Mouse (Mus musculus) heart, adult 8-10 months (tissue): ENCODE data around the gene Ncoa5. TPM values are rescaled to one million over a fixed set of nuclear protein-coding genes. Genes with fewer than 3 reads are reported as not detected.

Source experiments
- DNase-seq: peaks from one replicate; pipeline ENCODE4 v3.0.0; 2022; ENCODE audit warnings: low spot score
- total RNA-seq, 4 experiments: library from RNA; stranded (reverse); gene quantifications; 2 replicates each; pipeline ENCODE4 v1.2.4; 2022

Ncoa5 gene
- total RNA-seq, 4 experiments from 2014 or later: 15.2 to 18.9 (median 18.6) TPM

DNA sequence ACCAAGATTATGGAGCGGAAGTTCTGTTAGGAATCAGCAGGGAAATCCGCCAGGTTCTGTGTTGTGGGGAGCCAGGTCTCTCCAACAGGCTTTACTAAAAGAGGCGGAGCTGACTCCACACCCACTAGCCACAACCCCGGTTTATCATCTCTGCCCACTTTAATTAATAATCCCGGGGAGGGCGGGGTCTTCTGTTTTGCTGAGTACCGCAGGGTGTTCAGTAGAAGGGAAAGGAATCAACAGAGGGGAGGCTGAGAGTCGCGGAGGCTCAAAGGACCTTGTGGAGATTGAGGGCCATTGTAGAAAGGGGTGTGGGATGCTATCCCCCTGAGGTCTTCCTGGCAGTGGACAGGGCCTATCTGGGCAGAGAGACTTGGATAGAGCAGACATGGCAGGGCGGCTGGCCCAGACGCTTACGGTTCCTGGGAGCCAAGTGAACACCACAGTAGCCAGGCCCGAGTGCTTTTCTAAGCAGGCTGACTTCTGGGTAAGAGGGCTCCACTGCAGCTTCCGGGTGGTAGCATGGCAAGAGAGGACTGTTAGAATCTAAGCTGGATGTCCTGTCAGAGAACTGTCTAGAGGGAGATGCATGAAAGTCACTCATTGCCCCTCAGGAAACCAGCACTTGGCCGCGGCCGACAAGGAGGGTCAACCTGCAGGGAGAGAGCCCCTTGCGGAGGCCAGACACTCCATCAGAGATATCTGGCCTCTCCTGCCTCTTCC lies 16.3 kb upstream of the Ncoa5 start:
- DNase-seq: no peak

DNA sequence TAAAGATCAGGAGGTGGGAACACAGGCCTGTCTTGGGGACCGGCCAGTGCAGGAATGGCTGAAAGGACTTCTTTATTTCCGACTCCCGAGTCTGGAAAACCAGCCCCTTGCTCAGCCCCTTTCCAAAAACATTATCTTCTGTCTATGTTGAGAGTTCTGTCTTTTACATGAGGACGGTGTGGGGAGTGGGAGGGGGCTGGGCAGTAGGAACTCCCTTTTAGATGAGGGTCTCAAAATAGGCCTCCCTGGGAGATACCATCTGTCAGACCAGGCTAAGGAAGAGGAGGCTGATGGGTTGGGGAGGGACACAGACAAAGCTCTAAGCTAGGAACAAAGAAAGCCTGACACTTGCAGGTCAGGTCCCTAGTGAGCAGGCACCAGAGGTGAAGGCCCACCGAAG lies 14.4 kb upstream of the Ncoa5 start:
- no peak for DNase-seq

DNA sequence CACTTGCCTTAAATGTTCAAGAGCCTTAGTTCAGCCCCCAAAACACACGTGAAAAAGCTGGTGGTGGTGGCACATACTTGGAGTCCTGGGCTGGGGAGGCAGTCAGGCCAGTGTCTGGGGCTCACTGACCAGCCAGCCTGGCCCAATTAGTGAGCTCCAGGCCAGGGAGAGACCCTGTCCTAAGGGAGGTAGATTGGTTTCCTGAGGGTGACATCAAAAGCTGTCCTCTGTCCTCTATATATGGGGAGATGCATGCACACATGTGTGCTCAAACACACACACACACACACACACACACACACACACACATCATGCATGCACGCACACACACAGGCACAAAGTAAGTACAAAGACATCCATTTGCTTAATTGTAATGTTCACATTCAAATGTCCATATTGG lies 9.1 kb upstream of the Ncoa5 start:
- no peak for DNase-seq

DNA sequence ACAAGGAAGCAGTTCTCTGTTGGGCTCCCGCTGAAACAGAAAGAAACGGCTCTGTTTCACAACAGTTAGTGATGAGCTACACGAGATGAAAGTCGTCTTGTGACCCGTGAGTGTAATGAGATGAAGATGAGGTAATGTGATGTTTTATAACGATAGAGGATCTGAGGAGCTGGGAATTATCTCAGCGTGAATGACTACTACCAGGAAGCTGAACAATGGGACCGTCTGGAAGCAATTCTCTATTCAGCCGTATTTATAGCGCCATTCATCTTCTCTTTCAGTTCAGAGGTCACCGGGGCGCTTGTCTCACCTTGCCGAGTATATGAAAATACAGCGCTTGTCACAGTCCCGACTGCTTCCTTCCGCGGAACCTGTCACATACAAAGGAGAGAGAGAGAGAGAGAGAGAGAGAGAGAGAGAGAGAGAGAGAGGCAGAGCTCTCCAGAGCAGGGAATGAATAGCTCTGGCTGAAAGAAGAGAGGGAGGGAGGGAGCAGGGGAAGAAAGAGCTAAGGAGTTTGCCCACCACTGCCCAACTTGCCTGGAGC lies 8.5 kb upstream of the Ncoa5 start:
- DNase-seq: no peak

DNA sequence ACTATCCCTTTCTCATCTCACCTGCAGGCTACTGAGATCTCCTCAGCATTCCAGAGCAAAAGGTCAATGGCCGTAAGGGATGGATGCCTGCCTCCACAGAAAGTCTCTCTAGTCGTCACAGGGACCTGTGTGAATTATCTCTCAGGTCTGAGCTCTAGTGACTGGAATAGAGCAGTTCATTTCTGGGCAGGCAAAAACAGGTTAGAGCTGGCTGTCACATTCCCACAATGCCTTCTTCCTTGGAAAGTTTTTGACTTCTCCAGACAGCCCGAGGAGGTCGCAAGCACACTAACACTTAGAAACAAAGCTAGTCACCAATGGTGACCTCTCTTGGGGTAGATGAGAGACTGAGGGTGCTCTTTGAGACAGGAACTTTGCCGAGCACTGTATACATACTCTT lies 7.5 kb upstream of the Ncoa5 start:
- DNase-seq: no peak

DNA sequence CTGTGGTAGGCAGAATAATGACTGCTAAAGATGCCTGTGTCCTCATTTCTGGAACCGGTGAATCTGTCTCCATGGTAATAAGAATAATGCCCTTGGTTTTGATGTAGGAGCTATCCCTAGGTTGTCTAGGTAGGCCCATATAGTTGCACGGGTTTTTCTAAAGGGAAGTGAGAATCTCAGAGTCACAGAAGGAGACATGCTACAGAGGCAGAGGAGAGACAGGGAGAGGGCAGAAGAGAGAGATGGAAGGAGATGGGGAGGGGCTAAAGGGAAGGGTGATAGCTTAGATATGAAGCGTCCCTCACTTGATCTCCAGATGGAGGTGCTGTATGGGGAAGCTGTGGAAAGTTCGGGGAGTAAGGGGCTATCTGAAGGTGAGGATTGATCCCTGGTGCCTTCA lies 2.7 kb upstream of the Ncoa5 start:
- DNase-seq: no peak

DNA sequence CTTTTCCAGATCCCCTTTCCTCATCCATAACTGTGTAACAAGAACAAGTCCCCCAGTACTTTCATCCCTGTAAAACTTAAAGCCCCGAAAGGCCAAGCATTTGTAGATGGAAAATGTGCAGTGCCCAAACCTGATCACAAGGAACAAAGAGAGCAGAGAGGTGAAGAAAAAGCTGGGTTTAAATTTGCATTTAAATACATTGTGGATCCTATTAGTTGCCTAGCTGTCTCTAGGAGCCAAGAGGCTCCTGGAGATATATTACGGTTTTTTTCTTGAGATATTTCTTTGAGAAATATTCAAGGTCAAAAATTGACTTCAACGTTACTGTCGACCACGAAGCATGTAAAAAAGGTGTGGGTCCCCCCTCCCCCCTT lies 378 bp upstream of the Ncoa5 start:
- no peak for DNase-seq

DNA sequence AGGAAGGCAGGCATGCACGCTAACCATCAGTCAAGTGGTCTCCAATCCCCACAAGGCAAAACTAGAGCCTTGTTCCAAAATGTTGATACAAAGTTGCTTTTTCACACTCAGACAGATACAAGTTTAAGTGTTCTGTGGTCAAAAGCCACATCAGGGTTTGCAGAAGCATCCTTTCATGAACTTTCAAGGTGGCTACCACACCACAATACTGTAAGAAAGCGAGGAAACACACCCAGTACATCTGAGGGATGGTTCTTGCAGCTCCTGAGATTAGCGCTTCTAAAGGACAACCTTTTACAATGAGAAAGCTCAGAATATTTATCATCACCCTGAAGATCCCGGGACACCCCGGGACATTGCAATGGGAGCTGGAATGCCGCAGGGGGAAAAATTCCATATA lies 1.4 kb downstream of the Ncoa5 start:
- DNase-seq: no peak

DNA sequence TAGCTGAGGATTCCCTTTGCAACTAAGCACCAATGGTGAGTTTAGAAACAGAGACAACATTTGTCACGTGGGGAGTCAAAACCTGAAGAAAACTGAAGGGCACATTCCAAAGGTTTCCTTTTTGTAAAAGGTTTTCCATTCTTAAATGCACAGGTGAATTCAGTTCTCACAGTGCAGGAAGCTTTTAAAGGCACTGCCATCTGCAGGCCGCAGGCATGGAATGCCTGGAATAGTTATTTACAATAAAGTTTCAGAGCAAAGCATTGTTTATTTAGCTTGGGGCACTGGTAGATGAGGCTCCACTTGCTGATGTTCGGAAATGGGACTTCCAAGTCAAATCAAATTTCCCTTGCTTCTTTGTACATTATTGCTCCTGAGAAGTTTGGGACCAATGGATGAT lies 2.1 kb downstream of the Ncoa5 start:
- no peak for DNase-seq

DNA sequence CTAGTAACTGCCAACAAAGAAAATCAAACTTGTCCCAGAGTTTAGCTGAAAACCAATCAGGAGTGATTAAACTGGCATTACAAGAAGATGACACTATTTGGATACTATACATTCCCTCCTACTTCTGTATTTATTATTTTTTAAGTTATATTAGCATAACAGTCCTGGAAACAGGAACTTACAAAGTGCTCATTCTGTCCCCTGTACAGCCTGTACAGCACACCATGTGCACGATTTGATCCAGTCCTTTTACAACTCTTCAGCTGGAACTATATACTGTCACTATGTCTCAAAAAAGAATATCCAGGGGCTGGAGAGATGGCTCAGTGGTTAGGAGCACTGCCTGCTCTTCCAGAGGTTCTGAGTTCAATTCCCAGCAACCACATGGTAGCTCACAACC lies 7.5 kb downstream of the Ncoa5 start:
- no peak for DNase-seq

DNA sequence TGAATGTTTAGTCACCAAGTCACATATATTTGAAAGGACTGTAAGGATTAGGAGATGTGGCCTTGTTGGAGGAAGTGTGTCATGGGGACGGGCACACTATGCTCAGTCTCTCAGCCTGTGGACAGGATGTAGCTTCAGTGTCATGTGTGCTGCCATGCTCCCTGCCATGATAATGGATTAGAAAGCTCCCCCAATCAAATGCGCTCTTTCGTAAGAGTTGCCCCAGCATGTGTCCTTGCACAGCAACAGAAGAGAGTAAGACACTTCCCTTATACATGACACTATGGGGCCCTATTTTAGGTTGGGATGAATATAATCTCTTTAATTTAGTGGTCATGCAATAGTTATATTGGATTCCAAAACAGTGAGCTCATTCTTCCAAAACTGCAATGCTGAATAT lies 14.2 kb downstream of the Ncoa5 start:
- no peak for DNase-seq

DNA sequence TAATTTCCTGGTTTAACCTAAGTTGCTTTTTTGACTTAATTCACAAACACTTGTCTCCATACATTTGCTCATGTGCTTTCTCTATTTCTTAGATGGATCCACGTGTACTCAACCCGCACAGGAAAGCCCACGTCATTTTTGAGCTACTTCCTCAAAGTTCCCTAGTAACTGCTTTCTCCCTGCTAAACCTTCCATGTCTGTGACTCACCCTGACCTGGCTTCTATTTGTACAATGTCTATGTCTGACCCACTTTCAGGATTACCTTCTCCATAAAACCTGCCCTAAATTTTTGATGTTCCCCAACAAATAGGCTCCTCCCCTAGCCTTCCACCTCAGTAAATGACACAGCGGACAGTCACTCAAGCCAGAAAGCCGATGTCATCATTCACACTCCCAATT lies 19.7 kb downstream of the Ncoa5 start:
- DNase-seq: no peak

DNA sequence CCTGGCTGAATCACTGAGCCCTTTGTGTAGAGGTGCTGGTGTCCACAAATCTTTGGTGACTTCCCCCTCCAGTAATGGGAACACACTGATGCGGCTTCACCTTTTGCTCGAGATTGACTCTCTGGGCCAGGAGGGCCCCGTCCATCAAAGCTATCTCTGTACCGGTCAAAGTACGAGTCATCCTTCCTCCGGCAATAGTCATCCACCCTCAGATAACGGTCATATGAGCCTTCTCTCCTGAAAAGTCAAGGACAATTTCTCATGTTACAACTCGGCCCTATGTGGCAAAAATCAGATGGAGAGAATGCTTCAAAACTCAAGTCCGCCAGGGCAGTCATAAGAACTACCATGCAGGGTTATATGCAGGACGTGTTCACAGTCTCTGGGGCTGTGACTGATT lies 24.3 kb downstream of the Ncoa5 start:
- DNase-seq: no peak

DNA sequence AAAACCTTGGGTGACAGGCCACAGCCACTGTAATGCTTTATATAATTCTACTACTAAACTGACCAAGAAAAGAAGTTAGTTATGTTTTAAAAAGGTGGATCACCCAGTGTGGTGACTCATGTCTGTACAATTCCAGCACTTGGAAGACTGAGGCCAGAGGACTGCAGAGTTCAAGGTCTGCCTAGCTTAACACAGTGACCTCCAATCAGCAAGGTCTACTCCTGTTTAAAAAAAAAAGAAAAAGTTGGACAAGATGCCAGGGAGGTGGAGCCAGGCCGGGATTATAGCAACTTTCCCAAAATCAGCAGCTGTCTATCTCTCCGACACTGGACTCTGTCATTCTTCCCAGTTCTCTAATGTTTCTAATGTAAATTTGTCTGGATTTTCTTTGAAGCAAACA lies 25.1 kb downstream of the Ncoa5 start:
- no peak for DNase-seq

DNA sequence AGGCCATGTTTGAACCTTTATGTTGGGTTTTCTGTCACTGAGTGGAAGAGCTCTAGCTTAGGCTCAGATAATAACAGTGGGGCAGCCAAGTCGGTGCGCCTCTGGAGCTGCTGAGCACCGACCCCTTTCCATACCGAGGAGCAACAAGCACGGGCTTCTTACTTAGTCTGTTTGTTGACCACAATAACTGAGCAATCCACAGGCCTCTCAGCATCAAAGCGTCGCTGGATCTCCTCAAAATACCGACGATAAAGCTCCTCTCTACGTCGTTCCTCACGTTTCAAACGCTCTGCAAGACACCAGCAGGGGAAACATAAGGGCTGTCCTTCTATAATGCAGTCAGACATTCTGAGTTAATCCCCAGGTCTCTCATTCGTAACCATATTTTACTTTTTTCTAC lies 25.5 kb downstream of the Ncoa5 start:
- no peak for DNase-seq

DNA sequence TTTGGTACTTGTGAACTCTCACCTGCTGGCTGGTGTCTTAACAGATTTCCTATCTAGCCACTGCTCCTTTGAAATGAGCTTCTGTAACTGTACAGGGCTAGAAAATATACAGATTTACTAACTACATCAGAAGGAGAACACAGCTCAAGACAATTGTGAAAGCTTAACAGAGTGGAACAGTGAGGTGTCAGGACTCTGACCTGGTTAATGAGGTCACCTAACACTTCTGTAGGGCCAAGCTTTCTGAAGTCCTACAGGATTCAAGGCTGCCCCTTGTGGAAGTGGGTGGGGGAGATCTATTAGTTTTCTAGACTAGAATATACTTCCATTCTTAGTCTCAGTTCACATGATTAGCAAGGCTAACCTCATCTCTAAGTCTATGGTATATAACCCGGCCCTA lies 26.7 kb downstream of the Ncoa5 start:
- no peak for DNase-seq

DNA sequence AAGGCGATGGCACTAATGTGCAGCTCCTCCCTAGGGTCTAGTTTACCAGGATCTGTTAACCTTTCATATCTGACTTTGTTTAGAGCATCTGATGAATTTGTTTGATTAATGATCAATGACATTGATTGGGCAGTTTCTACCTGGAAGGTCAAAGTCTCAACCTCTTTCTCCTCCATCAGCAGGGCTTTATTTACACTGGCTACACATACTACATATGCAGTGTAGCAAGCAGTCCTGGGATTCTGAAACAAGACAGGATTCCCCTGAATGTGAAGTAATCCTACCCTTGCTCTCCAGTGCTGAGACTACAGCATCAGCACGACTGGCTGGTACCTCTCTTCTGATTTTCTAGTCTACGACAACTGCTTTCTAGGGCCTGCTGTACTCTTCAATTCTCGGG lies 27.9 kb downstream of the Ncoa5 start:
- DNase-seq: no peak

DNA sequence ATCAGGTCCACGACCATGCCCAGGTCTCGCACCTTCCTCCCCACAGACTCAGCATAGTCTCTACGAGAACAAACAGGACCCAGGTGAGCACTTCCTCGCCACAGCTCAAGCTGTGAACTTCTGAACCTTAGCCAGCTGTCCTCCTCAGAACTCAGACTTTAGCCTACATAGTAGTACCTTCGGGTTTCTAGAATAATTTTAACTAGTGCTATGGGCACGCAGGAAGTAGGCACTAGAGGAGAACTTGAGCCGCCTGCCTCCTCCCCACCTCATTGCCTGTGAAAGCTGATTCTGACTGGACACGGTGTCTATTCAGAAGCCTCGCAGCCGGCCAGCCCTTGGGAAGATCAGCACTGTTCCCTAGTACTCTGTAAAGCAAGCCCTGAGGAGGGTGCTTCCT lies 30.4 kb downstream of the Ncoa5 start:
- no peak for DNase-seq

DNA sequence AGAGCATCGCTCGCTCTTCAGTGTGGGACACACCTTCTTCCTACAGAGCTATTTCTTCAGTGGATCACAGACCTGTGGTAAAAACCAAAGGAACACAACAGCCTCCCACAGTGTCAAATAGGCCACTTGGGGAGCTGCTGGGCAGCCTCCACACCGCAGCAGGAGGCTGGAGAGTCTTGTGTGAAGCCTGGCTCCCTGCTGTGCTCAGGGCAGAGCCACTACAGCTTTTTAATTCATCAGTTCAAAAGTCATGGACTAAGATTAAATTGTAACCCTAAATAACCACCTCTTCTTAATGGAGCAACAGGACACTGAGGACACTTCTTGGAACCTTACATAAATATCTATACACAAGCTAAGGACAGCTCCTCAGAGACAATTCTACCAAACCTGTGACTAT lies 31.6 kb downstream of the Ncoa5 start:
- DNase-seq: no peak

DNA sequence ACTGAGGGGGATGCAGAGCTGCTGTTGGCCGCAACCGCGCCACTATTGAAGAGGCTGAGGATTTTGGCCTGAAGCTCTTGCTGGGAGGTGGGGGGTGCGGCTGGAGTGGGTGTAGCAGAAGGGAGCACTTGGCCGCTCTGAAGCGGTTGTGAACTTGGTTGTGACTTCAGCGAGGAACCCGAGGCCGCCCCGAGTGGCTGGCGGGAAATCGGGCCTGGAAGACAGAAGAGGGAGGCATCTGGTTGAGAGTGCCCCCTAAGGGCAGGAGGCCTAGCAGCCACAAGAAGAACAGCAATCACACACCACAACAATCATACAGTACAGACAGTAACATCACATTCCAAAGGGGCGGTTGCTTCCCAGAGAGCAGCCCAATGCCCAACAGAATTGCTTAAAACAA lies 32.7 kb downstream of the Ncoa5 start:
- no peak for DNase-seq

DNA sequence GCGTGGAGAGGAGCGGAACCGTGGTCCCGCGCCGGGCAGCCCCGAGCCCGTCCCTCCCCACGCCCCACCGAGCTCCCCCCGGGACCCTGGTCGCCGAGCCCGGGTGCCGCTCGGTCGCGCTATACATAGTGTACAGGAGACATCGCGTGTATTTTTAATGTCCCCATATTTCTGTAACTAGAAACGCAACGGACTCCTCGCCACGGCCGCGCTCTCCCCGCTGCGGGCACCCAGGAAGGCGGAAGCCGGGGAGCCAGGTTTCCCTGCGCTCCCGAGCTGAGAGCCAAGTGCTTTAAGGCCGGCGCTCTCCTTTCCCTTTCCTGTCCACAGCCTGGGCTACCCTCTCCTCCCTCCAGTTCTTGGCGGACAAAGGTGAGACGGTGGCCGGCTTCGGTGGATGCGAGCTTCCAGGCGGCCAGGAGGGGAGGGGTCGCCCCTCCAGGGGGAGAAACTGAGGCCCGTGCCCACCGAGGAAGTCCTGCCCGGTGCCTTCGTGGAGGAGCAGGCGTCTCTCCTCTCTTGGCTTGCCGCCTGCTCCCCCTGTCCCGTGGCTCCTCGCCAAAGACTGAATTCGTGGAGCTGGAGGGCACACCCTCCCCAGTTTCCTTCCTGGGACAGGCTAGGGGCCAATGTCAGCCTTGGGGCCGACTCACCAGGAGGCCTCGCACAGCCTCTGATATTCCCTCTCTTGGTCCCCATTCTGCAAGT lies 36.8 kb downstream of the Ncoa5 start:
- peak; percentile 34 for DNase-seq

DNA sequence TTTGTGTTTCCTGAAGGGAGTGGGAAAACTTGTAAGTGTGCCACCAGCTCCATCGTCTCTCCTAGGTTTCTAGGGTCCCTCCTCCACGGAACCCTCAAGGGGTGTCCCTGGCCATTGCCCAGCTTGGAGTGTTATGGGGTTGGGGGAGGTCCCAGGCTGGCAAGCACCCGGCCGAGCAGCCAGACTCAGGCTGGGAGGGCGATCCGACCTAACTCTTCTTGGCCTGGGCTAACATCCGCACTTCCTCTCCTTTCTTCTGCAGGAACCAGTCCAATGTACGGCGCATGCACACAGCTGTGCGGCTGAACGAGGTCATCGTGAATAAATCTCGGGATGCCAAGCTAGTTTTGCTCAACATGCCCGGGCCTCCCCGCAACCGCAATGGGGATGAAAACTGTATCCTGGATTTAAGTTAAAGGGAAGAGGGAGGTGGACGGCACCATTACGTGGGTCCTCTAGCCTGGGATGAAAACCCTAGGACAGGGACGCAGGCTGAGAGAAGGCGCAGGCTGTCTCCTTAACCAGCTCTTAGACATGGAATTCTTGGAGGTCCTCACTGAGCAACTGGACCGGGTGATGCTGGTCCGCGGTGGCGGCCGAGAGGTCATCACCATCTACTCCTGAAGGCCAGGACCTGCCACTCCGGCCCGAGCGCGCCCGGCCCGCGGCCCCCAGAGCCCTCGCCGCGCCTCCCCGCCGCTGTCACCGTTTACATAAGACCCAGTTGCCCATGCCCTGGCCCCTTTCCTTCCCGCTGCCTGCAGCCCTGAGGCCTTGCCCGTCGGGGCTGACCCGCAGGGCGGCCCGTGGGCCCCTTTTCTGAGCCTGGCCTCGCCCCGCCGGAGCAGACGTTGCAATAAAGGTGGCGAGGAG lies 37.6 kb downstream of the Ncoa5 start:
- DNase-seq: peak; percentile 11
